Mouse (Mus musculus): ENCODE measurements at regions not wholly inside any gene's neighbourhood (a gene's known extent, or its start where the extent isn't known, plus 50 kb on each side); places are given as distances from the start of the nearest gene placed in this dataset.

GRCm38 (mm10) chr5:35332001-35332400, 53.9 kb downstream of the Adra2c start:
- DNase-seq, result no peak

DNA sequence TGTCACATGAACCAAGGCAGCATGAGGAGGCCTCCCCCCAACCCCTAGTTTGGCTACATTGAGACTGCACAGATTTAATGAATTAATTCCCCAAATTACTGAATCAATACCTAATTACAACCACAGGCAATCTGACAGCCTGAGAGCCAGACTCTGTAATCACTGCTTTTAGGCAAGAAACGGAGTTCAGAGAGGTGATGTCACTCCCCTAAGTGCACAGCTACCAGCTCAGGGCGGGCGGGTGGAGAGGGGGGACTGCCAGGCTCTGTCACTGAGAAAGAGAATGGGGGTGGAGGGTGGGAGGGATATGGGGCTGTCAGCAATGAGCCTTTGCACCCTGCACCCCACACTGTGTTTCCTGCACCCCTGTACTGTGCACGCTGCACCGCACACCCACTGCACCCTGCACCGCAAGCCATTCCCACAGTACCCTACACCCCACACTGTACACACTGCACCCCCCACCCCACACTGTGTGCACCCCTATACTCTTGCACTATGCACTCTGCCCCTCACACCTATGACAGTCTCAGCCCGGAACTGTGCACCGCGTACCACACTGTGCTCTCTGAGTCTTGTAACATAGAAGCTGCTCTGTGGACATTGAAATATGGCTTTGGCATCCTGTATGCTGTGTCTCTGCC, 54.4 kb upstream of the Hmx1 start:
- DNase-seq, result peak in 1 of 2 experiments; percentile 2

GRCm38 (mm10) chr5:35335081-35335480, 53.8 kb upstream of the Hmx1 start:
- no peak for DNase-seq

All from cerebellum, postnatal 10 days (tissue).